Mouse (Mus musculus) C2C12 (cell line): ENCODE measurements around the gene Cdkn1a.

Source experiments
- CTCF ChIP-seq: IDR thresholded peaks from one replicate; pipeline ENCODE4 v1.5.1; 2011; ENCODE audit not compliant: control insufficient read depth, insufficient read depth, insufficient read length
- USF1 ChIP-seq: IDR thresholded peaks from one replicate; pipeline ENCODE4 v1.6.1; 2011; ENCODE audit warnings: low read depth, mild to moderate bottlenecking, control low read depth, moderate library complexity

DNA sequence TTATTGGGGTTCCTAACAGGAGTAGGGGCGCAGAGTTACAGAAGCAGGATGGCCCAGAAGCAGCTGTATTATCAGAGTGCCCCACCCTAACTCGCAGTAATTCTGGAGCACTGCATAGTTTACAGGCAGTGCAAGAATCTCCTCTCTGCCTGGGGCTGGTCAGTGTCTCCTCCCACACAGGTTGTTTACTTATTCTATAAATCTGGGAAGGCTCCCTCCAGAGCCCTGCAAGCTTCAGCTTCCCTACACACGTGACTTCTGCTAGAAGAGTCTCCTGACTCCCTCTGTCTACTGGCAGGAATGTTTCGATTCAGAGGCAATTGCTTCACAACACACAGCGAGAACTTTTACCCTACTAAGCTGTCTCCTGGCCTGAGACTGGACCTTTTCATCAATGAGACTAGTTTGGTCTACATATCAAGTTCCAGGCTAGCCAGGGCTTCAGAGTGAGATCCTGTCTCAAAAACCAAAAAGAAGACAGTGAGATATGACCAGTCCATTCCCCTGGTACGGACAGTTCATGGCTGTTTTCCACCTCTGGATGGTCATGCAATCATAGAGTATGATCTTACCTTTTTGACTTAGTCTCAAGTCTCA lies 32.9 kb downstream of the Cdkn1a start:
- TF ChIP-seq USF1 = peak; percentile 48
- no peak for TF ChIP-seq CTCF
